Mouse (Mus musculus): ENCODE measurements around the gene Anxa6. TPM values are rescaled to one million over a fixed set of nuclear protein-coding genes. Genes with fewer than 3 reads are reported as not detected.

The Anxa6 gene
- total RNA-seq (2023): 100 to 1,000 TPM; 251 to 267 TPM

DNA sequence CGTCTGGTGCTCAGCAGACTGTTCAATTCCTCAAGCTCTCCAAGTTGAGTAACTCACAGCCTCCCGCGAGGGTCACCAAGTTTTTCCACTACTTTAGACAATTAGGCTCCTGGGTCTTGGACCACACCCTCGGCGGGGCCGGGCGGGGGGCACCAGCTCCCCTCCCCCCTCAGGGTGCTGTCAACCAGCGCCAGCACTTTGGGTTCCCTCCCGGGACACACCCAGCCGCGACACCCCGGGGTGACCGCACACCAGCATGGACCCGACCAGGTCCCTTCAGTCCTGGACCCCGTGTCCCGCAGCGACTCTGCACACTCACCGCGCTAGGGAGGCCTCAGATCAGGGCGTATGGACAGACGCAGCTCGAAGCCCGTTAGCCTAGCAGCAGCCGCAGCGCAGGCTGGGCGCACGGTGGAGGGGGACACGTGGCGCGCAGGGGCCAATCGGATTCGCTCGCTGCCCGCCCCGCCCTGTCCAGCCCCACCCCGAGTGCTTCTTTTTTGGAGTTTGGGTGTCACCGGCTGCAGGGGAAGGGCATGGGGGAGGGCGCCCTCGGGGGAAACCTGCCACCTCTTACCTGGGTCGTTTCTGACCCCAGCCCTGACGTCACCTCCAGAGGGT lies at the start of gene Anxa6:
Gene Anxa6 (minus strand): TSS at position 406 of the 621 bp plus-strand sequence.

GRCm38 (mm10) chr11:55077331-55078231 lies 44.3 kb upstream of the Anxa6 start, which contains the start of gene Ccdc69:
Ccdc69 (minus strand) TSS chr11:55078131.

GRCm38 (mm10) chr11:54962810-54963209 lies 70.4 kb downstream of the Anxa6 start, which contains the start of gene Tnip1:
Tnip1 (minus strand) TSS chr11:54962917.

Other genes with a start within 250 kb of the Anxa6 start
- 100 to 1,000 TPM; 140 to 143 TPM for gene Cdc42se2, start 245.8 kb downstream of the Anxa6 start, total RNA-seq (2023)
- gene Lyrm7, start 172.5 kb downstream of the Anxa6 start, total RNA-seq (2023): 1 to 10 TPM; 3.5 to 7.7 TPM
- 100 to 1,000 TPM; 102 to 128 TPM for gene Hint1, start 167.1 kb downstream of the Anxa6 start, total RNA-seq (2023)
- gene Gpx3, start 131.0 kb downstream of the Anxa6 start, total RNA-seq (2023): not detected
- 100 to 1,000 TPM in 1 of 2 experiments, 10 to 100 TPM in 1; 99.0 to 109 TPM for gene Tnip1, start 70.5 kb downstream of the Anxa6 start, total RNA-seq (2023)
- gene Ccdc69, start 44.7 kb upstream of the Anxa6 start, total RNA-seq (2023): 10 to 100 TPM; 47.6 to 52.5 TPM
- 100 to 1,000 TPM; 128 to 131 TPM for gene Gm2a, start 64.7 kb upstream of the Anxa6 start, total RNA-seq (2023)
- gene Slc36a3, start 118.3 kb upstream of the Anxa6 start, total RNA-seq (2023): not detected
- gene Slc36a2, start 151.6 kb upstream of the Anxa6 start, total RNA-seq (2023): not detected
- gene Slc36a1, start 170.9 kb upstream of the Anxa6 start, total RNA-seq (2023): 10 to 100 TPM; 13.6 to 16.8 TPM

All from B cell, adult 67 days (primary cell).